In genomic region chr3:144413821-144414220, GRCm38 (mm10) we compare ENCODE assay signal across 28 mouse cellular contexts.
A peak's percentile ranks its signal among the peaks of the same experiment; 100 is the strongest.
DNase-seq lines count a peak whose midpoint lies in the region; ATAC-seq lines count a peak whose summit lies in the region.
"Had no signal": no experiment of that assay in that cellular context is flagged by ENCODE, and none has a peak within 500 bp of the region (broad histone marks: within the 10 kb centered on the region; RNA-seq: fewer than 3 reads in every experiment).

No protein-coding gene starts in this region.

- WGBS in forebrain, embryonic 15.5 days: 52% methylated on average over 7 of the region's 7 CpGs
- 52% methylated on average over 7 of the region's 7 CpGs for WGBS in forebrain, embryonic 11.5 days
- WGBS in midbrain, embryonic 13.5 days: 36% methylated on average over 7 of the region's 7 CpGs
- WGBS in midbrain, embryonic 11.5 days: 33% methylated on average over 7 of the region's 7 CpGs
- WGBS in intestine, embryonic 16.5 days: 76% methylated on average over 7 of the region's 7 CpGs

- DNase-seq in forebrain, embryonic 11.5 days (ENCODE audit: low spot score): no peak
- no peak for DNase-seq in midbrain, embryonic 11.5 days (ENCODE audit: low spot score, missing footprints)
- peak; percentile 93 for DNase-seq in ES-CJ7 (ENCODE audit: low read depth, low spot score)
- peak; percentile 64 for DNase-seq in ZHBTc4 (ENCODE audit: low read depth, low spot score)
- DNase-seq: adrenal gland, postnatal 10 days; adrenal gland, postnatal 36 days; B cell, adult 2 months; cerebellum, adult 18-20 months; cerebellum, adult 9-10 months; cerebellum, postnatal 14 days; gastrocnemius, postnatal 10 days; gastrocnemius, postnatal 36 days; heart, adult 2 months; heart, postnatal 14 days; heart, postnatal 4 days; kidney, adult 8-10 months had no signal

- H3K9ac ChIP-seq in forebrain, embryonic 15.5 days (replicated peaks): no peak overlapping the region
- H3K9ac ChIP-seq in forebrain, embryonic 11.5 days (ENCODE audit: low read length): no peak overlapping the region
- no peak overlapping the region for H3K9ac ChIP-seq in midbrain, embryonic 13.5 days (replicated peaks)
- no peak overlapping the region for H3K9ac ChIP-seq in midbrain, embryonic 11.5 days (ENCODE audit: low read length)
- H3K9ac ChIP-seq in intestine, embryonic 16.5 days (ENCODE audit: low read depth, low read length): no peak overlapping the region
- H3K9ac ChIP-seq: heart, embryonic 13.5 days; hindbrain, embryonic 14.5 days had no signal

- no peaks in the 10 kb centered on the region for H3K36me3 ChIP-seq in forebrain, embryonic 15.5 days
- H3K36me3 ChIP-seq in forebrain, embryonic 11.5 days (ENCODE audit: control insufficient read depth, insufficient read depth, low read length): no peaks in the 10 kb centered on the region
- no peaks in the 10 kb centered on the region for H3K36me3 ChIP-seq in midbrain, embryonic 13.5 days
- H3K36me3 ChIP-seq in midbrain, embryonic 11.5 days (ENCODE audit: control insufficient read depth, insufficient read depth, low read length): no peaks in the 10 kb centered on the region
- H3K36me3 ChIP-seq in intestine, embryonic 16.5 days (ENCODE audit: control insufficient read depth, insufficient read depth, low read length): no peaks in the 10 kb centered on the region
- H3K36me3 ChIP-seq: G1E; heart, embryonic 13.5 days had no signal

- H3K4me1 ChIP-seq in forebrain, embryonic 15.5 days: peaks cover 24% of the 10 kb centered on the region
- peaks cover 12% of the 10 kb centered on the region for H3K4me1 ChIP-seq in forebrain, embryonic 11.5 days (replicated peaks; ENCODE audit: control insufficient read depth, insufficient read depth, low read length)
- peaks cover 30% of the 10 kb centered on the region for H3K4me1 ChIP-seq in midbrain, embryonic 13.5 days (replicated peaks)
- H3K4me1 ChIP-seq in midbrain, embryonic 11.5 days (ENCODE audit: control insufficient read depth, insufficient read depth, low read length): peaks cover 23% of the 10 kb centered on the region
- peaks cover 6% of the 10 kb centered on the region for H3K4me1 ChIP-seq in intestine, embryonic 16.5 days (ENCODE audit: control insufficient read depth, insufficient read depth, low read length)

- no peak overlapping the region for H3K4me3 ChIP-seq in forebrain, embryonic 15.5 days
- H3K4me3 ChIP-seq in forebrain, embryonic 11.5 days (ENCODE audit: low read depth, low read length): no peak overlapping the region
- H3K4me3 ChIP-seq in midbrain, embryonic 13.5 days (replicated peaks): no peak overlapping the region
- no peak overlapping the region for H3K4me3 ChIP-seq in midbrain, embryonic 11.5 days (ENCODE audit: low read depth, low read length)
- H3K4me3 ChIP-seq in intestine, embryonic 16.5 days (ENCODE audit: low read length): no peak overlapping the region
- H3K4me3 ChIP-seq: heart, adult 2 months; heart, embryonic 10.5 days; heart, embryonic 13.5 days had no signal

- peak overlapping the region; percentile 23; the same call in 1 of the 2 replicates for H3K27ac ChIP-seq in forebrain, embryonic 15.5 days (replicated peaks)
- no peak overlapping the region for H3K27ac ChIP-seq in forebrain, embryonic 11.5 days (ENCODE audit: low read depth, low read length)
- H3K27ac ChIP-seq in midbrain, embryonic 13.5 days: 0 out of 2 replicates have a peak overlapping the region, but pooled peaks have one; percentile 19
- no peak overlapping the region for H3K27ac ChIP-seq in midbrain, embryonic 11.5 days (ENCODE audit: low read depth, low read length)
- no peak overlapping the region for H3K27ac ChIP-seq in intestine, embryonic 16.5 days (ENCODE audit: low read length)
- H3K27ac ChIP-seq: heart, adult 2 months; heart, embryonic 10.5 days; heart, embryonic 13.5 days; hindbrain, embryonic 14.5 days; hindbrain, postnatal 0 days had no signal

- no peak for ATAC-seq in forebrain, embryonic 15.5 days (replicated peaks)
- no peak for ATAC-seq in forebrain, embryonic 11.5 days (replicated peaks; ENCODE audit: low FRiP score)
- ATAC-seq in midbrain, embryonic 13.5 days: no peak
- no peak for ATAC-seq in midbrain, embryonic 11.5 days (ENCODE audit: low FRiP score)
- no peak for ATAC-seq in intestine, embryonic 16.5 days
- ATAC-seq: hindbrain, postnatal 0 days; inflammation-experienced regulatory T-cells, adult 6 months; intestine, postnatal 0 days; Patski had no signal

- no peak overlapping the region for H3K4me2 ChIP-seq in forebrain, embryonic 15.5 days (replicated peaks)
- no peak overlapping the region for H3K4me2 ChIP-seq in forebrain, embryonic 11.5 days (ENCODE audit: low read depth, low read length, severe bottlenecking)
- H3K4me2 ChIP-seq in midbrain, embryonic 13.5 days (replicated peaks): no peak overlapping the region
- H3K4me2 ChIP-seq in midbrain, embryonic 11.5 days: no peak overlapping the region
- H3K4me2 ChIP-seq in intestine, embryonic 16.5 days (ENCODE audit: low read depth, low read length): no peak overlapping the region
- H3K4me2 ChIP-seq: heart, embryonic 13.5 days; hindbrain, embryonic 14.5 days had no signal

- H3K27me3 ChIP-seq in forebrain, embryonic 15.5 days: no peaks in the 10 kb centered on the region
- no peaks in the 10 kb centered on the region for H3K27me3 ChIP-seq in forebrain, embryonic 11.5 days (ENCODE audit: control insufficient read depth, insufficient read depth, low read length)
- no peaks in the 10 kb centered on the region for H3K27me3 ChIP-seq in midbrain, embryonic 13.5 days
- H3K27me3 ChIP-seq in midbrain, embryonic 11.5 days (ENCODE audit: control insufficient read depth, insufficient read depth, low read length): no peaks in the 10 kb centered on the region
- H3K27me3 ChIP-seq in intestine, embryonic 16.5 days (replicated peaks; ENCODE audit: control insufficient read depth, insufficient read depth, low read length): no peaks in the 10 kb centered on the region; the same call in 1 of the 2 replicates
- H3K27me3 ChIP-seq: CH12.LX; heart, embryonic 13.5 days; Patski had no signal

- 0 out of 2 replicates have a peak, but pooled peaks cover 3% of the 10 kb centered on the region for H3K9me3 ChIP-seq in forebrain, embryonic 15.5 days
- no peaks in the 10 kb centered on the region for H3K9me3 ChIP-seq in forebrain, embryonic 11.5 days (ENCODE audit: control insufficient read depth, low read length)
- H3K9me3 ChIP-seq in midbrain, embryonic 13.5 days: no peaks in the 10 kb centered on the region
- no peaks in the 10 kb centered on the region for H3K9me3 ChIP-seq in midbrain, embryonic 11.5 days (ENCODE audit: control insufficient read depth, low read length)
- H3K9me3 ChIP-seq in intestine, embryonic 16.5 days (ENCODE audit: control insufficient read depth, low read length): no peaks in the 10 kb centered on the region
- H3K9me3 ChIP-seq: G1E; heart, embryonic 10.5 days; heart, embryonic 13.5 days had no signal

Comparison
In these comparisons a context has a peak if more than half of its experiments do, and no peak if none do; other contexts are left out.
1. H3K27ac ChIP-seq: peak in forebrain, embryonic 15.5 days (single experiment) and midbrain, embryonic 13.5 days (single experiment); none in forebrain, embryonic 11.5 days (single experiment), midbrain, embryonic 11.5 days (single experiment) and intestine, embryonic 16.5 days (single experiment).
2. DNase-seq: peak in ES-CJ7 (single experiment) and ZHBTc4 (single experiment); none in forebrain, embryonic 11.5 days (single experiment) and midbrain, embryonic 11.5 days (single experiment).